Mouse (Mus musculus) intestine, embryonic 16.5 days (tissue): ENCODE results near the gene Slc32a1. TPM values are rescaled to one million over a fixed set of nuclear protein-coding genes. Genes with fewer than 3 reads are reported as not detected.

Source experiments
- ATAC-seq: fragments of 200-750 bp; cut with Nextera tagmentation; 2 replicates; pipeline ENCODE4 v1.8.0; 2017; ENCODE audit warnings: moderate TSS enrichment, moderate library complexity
- H3K27ac ChIP-seq: fragments of 300-500 bp; sonication (generic); 2 replicates; pipeline ENCODE4 v1.5.1; 2014; ENCODE audit warnings: mild to moderate bottlenecking, low read length
- H3K27me3 ChIP-seq: fragments of 300-500 bp; sonication (generic); replicated peaks from 2 replicates; pipeline ENCODE4 v1.6.1; 2014; ENCODE audit warnings: low read length, control low read depth, mixed read lengths; ENCODE audit not compliant: control insufficient read depth, insufficient read depth
- H3K36me3 ChIP-seq: fragments of 300-500 bp; sonication (generic); 2 replicates; pipeline ENCODE4 v1.6.1; 2014; ENCODE audit warnings: low read length, control low read depth; ENCODE audit not compliant: control insufficient read depth, insufficient read depth
- H3K4me1 ChIP-seq: fragments of 300-500 bp; sonication (generic); 2 replicates; pipeline ENCODE4 v1.6.1; 2014; ENCODE audit warnings: low read length, control low read depth, mixed read lengths; ENCODE audit not compliant: control insufficient read depth, insufficient read depth
- H3K4me2 ChIP-seq: fragments of 300-500 bp; sonication (generic); 2 replicates; pipeline ENCODE4 v1.6.1; 2014; ENCODE audit warnings: low read depth, low read length, control low read depth
- H3K4me3 ChIP-seq: fragments of 300-500 bp; sonication (generic); 2 replicates; pipeline ENCODE4 v1.5.1; 2014; ENCODE audit warnings: mild to moderate bottlenecking, low read length
- H3K9ac ChIP-seq: fragments of 300-500 bp; sonication (generic); 2 replicates; pipeline ENCODE4 v1.6.1; 2014; ENCODE audit warnings: low read depth, low read length
- H3K9me3 ChIP-seq: fragments of 300-500 bp; sonication (generic); 2 replicates; pipeline ENCODE4 v1.6.1; 2016; ENCODE audit warnings: low read length, control low read depth; ENCODE audit not compliant: control insufficient read depth
- WGBS: fragments of 180-500 bp; shearing (Covaris S2); extraction: QIAGEN DNeasy Blood & Tissue Kit; methylation state at CpG from one replicate; pipeline ENCODE4 v1.1.7; 2014; 5-methylcytosine and 5-hydroxymethylcytosine counted together
- polyA plus RNA-seq: library from polyadenylated mRNA; unstranded; fragments of >200 nt; fragmentation: Nextera tagmentation; extraction: Ambion mirVana; gene quantifications from 2 replicates; pipeline ENCODE4 v1.2.1, GENCODE M21; 2015

The Slc32a1 gene
- polyA plus RNA-seq, 1 experiment from 2014 or later: not detected

- Histone ChIP-seq H3K27ac (no peak overlapping the region), H3K4me3 (no peak overlapping the region), H3K9ac (no peak overlapping the region), H3K27me3 (peaks cover 93% of the 10 kb centered on the region), H3K9me3 (no peaks in the 10 kb centered on the region), H3K36me3 (no peaks in the 10 kb centered on the region), H3K4me1 (peaks cover 4% of the 10 kb centered on the region), H3K4me2 (no peak overlapping the region)
- WGBS: under 1% methylated on average over 30 of the region's 30 CpGs
- no peak for ATAC-seq
Observed at GRCm38 (mm10) chr2:158611326-158611719, 756 bp downstream of the Slc32a1 start.

GRCm38 (mm10) chr2:158611726-158612670, 1.4 kb downstream of the Slc32a1 start:
- no peak for ATAC-seq
- Histone ChIP-seq H3K4me3 (no peak overlapping the region), H3K27me3 (peaks cover 95% of the 10 kb centered on the region), H3K36me3 (no peaks in the 10 kb centered on the region), H3K9ac (no peak overlapping the region), H3K9me3 (no peaks in the 10 kb centered on the region), H3K27ac (no peak overlapping the region), H3K4me1 (peaks cover 4% of the 10 kb centered on the region), H3K4me2 (no peak overlapping the region)
- 4% methylated on average over 30 of the region's 30 CpGs for WGBS

- H3K27ac ChIP-seq: no peak overlapping the region
- 7% methylated on average over 10 of the region's 10 CpGs for WGBS
- peaks cover 93% of the 10 kb centered on the region for H3K27me3 ChIP-seq
- no peaks in the 10 kb centered on the region for H3K9me3 ChIP-seq
- no peaks in the 10 kb centered on the region for H3K36me3 ChIP-seq
- ATAC-seq: no peak
- no peak overlapping the region for H3K4me3 ChIP-seq
- no peak overlapping the region for H3K4me2 ChIP-seq
- H3K4me1 ChIP-seq: peaks cover 4% of the 10 kb centered on the region
- H3K9ac ChIP-seq: no peak overlapping the region
Observed at GRCm38 (mm10) chr2:158612671-158613250, 2.2 kb downstream of the Slc32a1 start.

- H3K4me2 ChIP-seq: no peak overlapping the region
- peak; percentile 23; the same call in 1 of the 2 replicates for ATAC-seq
- no peak overlapping the region for H3K27ac ChIP-seq
- no peaks in the 10 kb centered on the region for H3K36me3 ChIP-seq
- peaks cover 92% of the 10 kb centered on the region for H3K27me3 ChIP-seq
- H3K4me3 ChIP-seq: no peak overlapping the region
- no peaks in the 10 kb centered on the region for H3K9me3 ChIP-seq
- 3% methylated on average over 53 of the region's 53 CpGs for WGBS
- no peak overlapping the region for H3K9ac ChIP-seq
- peaks cover 4% of the 10 kb centered on the region for H3K4me1 ChIP-seq
Observed at GRCm38 (mm10) chr2:158613541-158614417, 3.2 kb downstream of the Slc32a1 start.

- no peak for ATAC-seq
- peaks cover 90% of the 10 kb centered on the region for H3K27me3 ChIP-seq
- H3K9me3 ChIP-seq: no peaks in the 10 kb centered on the region
- H3K9ac ChIP-seq: no peak overlapping the region
- H3K4me2 ChIP-seq: no peak overlapping the region
- H3K36me3 ChIP-seq: no peaks in the 10 kb centered on the region
- H3K4me3 ChIP-seq: no peak overlapping the region
- 2% methylated on average over 47 of the region's 47 CpGs for WGBS
- peaks cover 4% of the 10 kb centered on the region for H3K4me1 ChIP-seq
- no peak overlapping the region for H3K27ac ChIP-seq
Observed at GRCm38 (mm10) chr2:158614418-158614955, 3.9 kb downstream of the Slc32a1 start.

- Histone ChIP-seq H3K9ac (no peak overlapping the region), H3K4me1 (peaks cover 4% of the 10 kb centered on the region), H3K9me3 (no peaks in the 10 kb centered on the region), H3K27ac (no peak overlapping the region), H3K27me3 (peaks cover 82% of the 10 kb centered on the region), H3K36me3 (no peaks in the 10 kb centered on the region), H3K4me2 (no peak overlapping the region), H3K4me3 (no peak overlapping the region)
- ATAC-seq: no peak
- 3% methylated on average over 24 of the region's 24 CpGs for WGBS
Observed at GRCm38 (mm10) chr2:158615161-158615680, 4.7 kb downstream of the Slc32a1 start.

GRCm38 (mm10) chr2:158615702-158616101, 5.1 kb downstream of the Slc32a1 start:
- Histone ChIP-seq H3K4me3 (no peak overlapping the region), H3K9ac (no peak overlapping the region), H3K9me3 (no peaks in the 10 kb centered on the region), H3K27me3 (peaks cover 78% of the 10 kb centered on the region), H3K4me1 (peaks cover 3% of the 10 kb centered on the region), H3K4me2 (no peak overlapping the region), H3K27ac (no peak overlapping the region), H3K36me3 (no peaks in the 10 kb centered on the region)
- ATAC-seq: no peak
- 6% methylated on average over 13 of the region's 13 CpGs for whole genome bisulfite sequencing

GRCm38 (mm10) chr2:158616296-158616695, 5.7 kb downstream of the Slc32a1 start:
- H3K4me2 ChIP-seq: no peak overlapping the region
- no peak overlapping the region for H3K9ac ChIP-seq
- H3K36me3 ChIP-seq: no peaks in the 10 kb centered on the region
- no peak for ATAC-seq
- H3K27me3 ChIP-seq: peaks cover 75% of the 10 kb centered on the region
- no peaks in the 10 kb centered on the region for H3K4me1 ChIP-seq
- H3K4me3 ChIP-seq: no peak overlapping the region
- no peak overlapping the region for H3K27ac ChIP-seq
- WGBS: under 1% methylated on average over 12 of the region's 12 CpGs
- H3K9me3 ChIP-seq: no peaks in the 10 kb centered on the region
